In the genomic region with DNA sequence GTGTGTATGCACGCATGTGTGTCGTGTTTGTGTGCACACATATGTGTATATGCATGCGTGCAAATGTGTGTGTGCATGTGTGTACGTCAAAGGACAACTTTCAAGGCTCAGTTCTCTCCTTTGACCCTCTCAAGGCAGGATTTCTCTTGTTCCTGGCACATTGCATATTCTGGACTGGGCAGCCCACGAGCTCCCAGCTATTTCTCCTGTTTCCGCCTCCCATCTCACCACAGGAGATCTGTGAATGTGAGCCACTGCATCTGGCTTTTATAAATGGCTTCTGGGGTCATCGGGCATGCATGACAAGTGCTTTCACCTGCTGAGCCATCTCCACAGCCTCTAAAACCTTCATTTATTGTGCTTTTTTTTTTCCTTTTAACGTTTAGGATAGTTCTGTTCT, we compare ENCODE assay signal across 30 mouse cellular contexts. TPM values are rescaled to one million over a fixed set of nuclear protein-coding genes. Genes with fewer than 3 reads are reported as not detected.
A peak's percentile ranks its signal among the peaks of the same experiment; 100 is the strongest.
DNase-seq lines count a peak whose midpoint lies in the region; ATAC-seq and TF ChIP-seq lines count a peak whose summit lies in the region.
"Had no signal": no experiment of that assay in that cellular context is flagged by ENCODE, and none has a peak within 500 bp of the region (broad histone marks: within the 10 kb centered on the region; RNA-seq: fewer than 3 reads in every experiment).

No protein-coding gene starts in this region.

- ATAC-seq in forebrain, embryonic 14.5 days: no peak
- ATAC-seq in forebrain, embryonic 15.5 days (replicated peaks): no peak
- ATAC-seq in liver, embryonic 11.5 days (replicated peaks; ENCODE audit: low FRiP score): no peak
- ATAC-seq: CD4-positive, CD25-positive, alpha-beta regulatory T cell, adult 4 months; intestine, embryonic 16.5 days had no signal

- no peak overlapping the region for H3K4me2 ChIP-seq in forebrain, embryonic 14.5 days (ENCODE audit: low read length)
- H3K4me2 ChIP-seq in forebrain, embryonic 15.5 days (replicated peaks): no peak overlapping the region
- no peak overlapping the region for H3K4me2 ChIP-seq in liver, embryonic 11.5 days
- H3K4me2 ChIP-seq: embryonic facial prominence, embryonic 15.5 days; forebrain, embryonic 12.5 days; heart, embryonic 12.5 days; liver, embryonic 15.5 days; lung, embryonic 15.5 days; midbrain, embryonic 15.5 days; neural tube, embryonic 13.5 days had no signal

- no peaks in the 10 kb centered on the region for H3K9me3 ChIP-seq in forebrain, embryonic 14.5 days (replicated peaks; ENCODE audit: control insufficient read depth, low read length)
- H3K9me3 ChIP-seq in forebrain, embryonic 15.5 days: no peaks in the 10 kb centered on the region
- no peaks in the 10 kb centered on the region for H3K9me3 ChIP-seq in liver, embryonic 11.5 days (ENCODE audit: control insufficient read depth, low read length)
- H3K9me3 ChIP-seq: embryonic facial prominence, embryonic 10.5 days; embryonic facial prominence, embryonic 15.5 days; forebrain, embryonic 12.5 days; heart, embryonic 12.5 days; liver, embryonic 15.5 days; lung, embryonic 15.5 days; midbrain, embryonic 15.5 days; neural tube, embryonic 13.5 days had no signal

- H3K27ac ChIP-seq in forebrain, embryonic 14.5 days (ENCODE audit: low read depth, low read length): no peak overlapping the region
- H3K27ac ChIP-seq in forebrain, embryonic 15.5 days (replicated peaks): no peak overlapping the region
- H3K27ac ChIP-seq in liver, embryonic 11.5 days (ENCODE audit: low read depth, low read length): no peak overlapping the region
- H3K27ac ChIP-seq: embryonic facial prominence, embryonic 10.5 days; embryonic facial prominence, embryonic 15.5 days; forebrain, embryonic 12.5 days; kidney, postnatal 0 days; liver, embryonic 15.5 days; lung, embryonic 15.5 days; midbrain, embryonic 15.5 days; neural tube, embryonic 13.5 days had no signal

- no peak overlapping the region for H3K9ac ChIP-seq in forebrain, embryonic 14.5 days (ENCODE audit: low read length)
- no peak overlapping the region for H3K9ac ChIP-seq in forebrain, embryonic 15.5 days (replicated peaks)
- H3K9ac ChIP-seq in liver, embryonic 11.5 days (ENCODE audit: low read depth, low read length): no peak overlapping the region
- H3K9ac ChIP-seq: embryonic facial prominence, embryonic 15.5 days; forebrain, embryonic 12.5 days; heart, embryonic 12.5 days; liver, embryonic 15.5 days; lung, embryonic 15.5 days; midbrain, embryonic 15.5 days; neural tube, embryonic 13.5 days had no signal

- TF ChIP-seq POLR2A in brain, embryonic 14.5 days (IDR thresholded peaks at IDR 0.05; ENCODE audit: borderline replicate concordance, extremely low read depth, insufficient read depth, insufficient read length, poor library complexity, severe bottlenecking): no peak

- DNase-seq in forebrain, embryonic 14.5 days (ENCODE audit: low spot score): peak; percentile 18
- peak; percentile 27 for DNase-seq in left cerebral cortex, postnatal 4 days
- DNase-seq in left cerebral cortex, postnatal 14 days (ENCODE audit: low spot score in 2 of 2): no peak
- DNase-seq in brain, embryonic 14.5 days (ENCODE audit: low read depth): peak; percentile 53
- peak; percentile 28 for DNase-seq in embryo, embryonic 11 days
- no peak for DNase-seq in liver, embryonic 11.5 days (ENCODE audit: low spot score)
- DNase-seq: adrenal gland, postnatal 14 days; cerebellum, adult 18-20 months; cerebellum, postnatal 25 days; gastrocnemius, postnatal 14 days; kidney, adult 8-10 months; kidney, postnatal 4 days; liver; right cerebral cortex, postnatal 25 days; spleen, adult 18-20 months; thymus, adult 2 months; thymus, postnatal 36 days had no signal

- H3K4me3 ChIP-seq in forebrain, embryonic 14.5 days (ENCODE audit: low read depth, low read length): no peak overlapping the region
- no peak overlapping the region for H3K4me3 ChIP-seq in forebrain, embryonic 15.5 days
- H3K4me3 ChIP-seq in liver, embryonic 11.5 days (ENCODE audit: low read depth, low read length): no peak overlapping the region
- H3K4me3 ChIP-seq: embryonic facial prominence, embryonic 10.5 days; embryonic facial prominence, embryonic 15.5 days; forebrain, embryonic 12.5 days; heart, embryonic 12.5 days; liver, embryonic 15.5 days; lung, embryonic 15.5 days; midbrain, embryonic 15.5 days; myocyte; neural tube, embryonic 13.5 days had no signal

- H3K27me3 ChIP-seq in forebrain, embryonic 14.5 days (replicated peaks; ENCODE audit: control insufficient read depth, insufficient read depth, low read length): 0 out of 2 replicates have a peak, but pooled peaks cover 7% of the 10 kb centered on the region
- no peaks in the 10 kb centered on the region for H3K27me3 ChIP-seq in forebrain, embryonic 15.5 days
- H3K27me3 ChIP-seq in liver, embryonic 11.5 days (replicated peaks; ENCODE audit: control insufficient read depth, insufficient read depth, low read length): no peaks in the 10 kb centered on the region
- H3K27me3 ChIP-seq: embryonic facial prominence, embryonic 15.5 days; heart, embryonic 12.5 days; liver, embryonic 15.5 days; lung, embryonic 15.5 days; midbrain, embryonic 15.5 days had no signal

- intact Hi-C loops in left cerebral cortex, postnatal 4 days (cut with DNase I): no loop called here
- intact Hi-C loops in left cerebral cortex, postnatal 14 days (cut with DNase I): no loop called here

- no peaks in the 10 kb centered on the region for H3K4me1 ChIP-seq in forebrain, embryonic 14.5 days (ENCODE audit: control insufficient read depth, insufficient read depth, low read length)
- no peaks in the 10 kb centered on the region for H3K4me1 ChIP-seq in forebrain, embryonic 15.5 days
- no peaks in the 10 kb centered on the region for H3K4me1 ChIP-seq in liver, embryonic 11.5 days (replicated peaks; ENCODE audit: control insufficient read depth, insufficient read depth, low read length)
- H3K4me1 ChIP-seq: embryonic facial prominence, embryonic 15.5 days; heart, embryonic 12.5 days; liver, embryonic 15.5 days; lung, embryonic 15.5 days had no signal

- 69% methylated on average over 8 of the region's 8 CpGs for WGBS in forebrain, embryonic 14.5 days
- WGBS in forebrain, embryonic 15.5 days: 63% methylated on average over 8 of the region's 8 CpGs
- WGBS in liver, embryonic 11.5 days: 87% methylated on average over 8 of the region's 8 CpGs

- no peaks in the 10 kb centered on the region for H3K36me3 ChIP-seq in forebrain, embryonic 14.5 days (ENCODE audit: control insufficient read depth, insufficient read depth, low read length)
- no peaks in the 10 kb centered on the region for H3K36me3 ChIP-seq in forebrain, embryonic 15.5 days
- no peaks in the 10 kb centered on the region; the same call in 1 of the 2 replicates for H3K36me3 ChIP-seq in liver, embryonic 11.5 days (ENCODE audit: control insufficient read depth, insufficient read depth, low read length)
- H3K36me3 ChIP-seq: embryonic facial prominence, embryonic 15.5 days; forebrain, embryonic 12.5 days; heart, embryonic 12.5 days; liver, embryonic 15.5 days; lung, embryonic 15.5 days; midbrain, embryonic 15.5 days had no signal

- TF ChIP-seq CTCF in brain, embryonic 14.5 days (IDR thresholded peaks at IDR 0.05; ENCODE audit: borderline replicate concordance, extremely low read depth, insufficient read depth, insufficient read length): no peak

RNA-seq across cellular contexts. Expression of gene Ly75, which starts 36.6 kb away (rescaled TPM):
- polyA plus RNA-seq in forebrain, embryonic 14.5 days (2014; fragmentation: Nextera tagmentation; extraction: Ambion mirVana): 0.41 and 0.78 TPM in 2 replicates
- 0.52 and 0.54 TPM in 2 replicates for polyA plus RNA-seq in forebrain, embryonic 15.5 days (2015; fragmentation: Nextera tagmentation; extraction: Ambion mirVana)
- 1 to 10 TPM; 5.1 to 6.7 TPM for total RNA-seq in left cerebral cortex, postnatal 4 days (2021)
- total RNA-seq in left cerebral cortex, postnatal 14 days (2021): 1 to 10 TPM; 4.4 to 6.0 TPM
- polyA plus RNA-seq in brain, embryonic 14.5 days (2012; rRNA removed): 0.57 and 0.86 TPM in 2 replicates
- polyA plus RNA-seq in liver, embryonic 11.5 days (2014; fragmentation: Nextera tagmentation; extraction: Ambion mirVana): 8.5 and 9.3 TPM in 2 replicates

Comparison
In these comparisons a context has a peak if more than half of its experiments do, and no peak if none do; other contexts are left out.
1. DNase-seq: peak in forebrain, embryonic 14.5 days (single experiment), left cerebral cortex, postnatal 4 days (single experiment), brain, embryonic 14.5 days (single experiment) and embryo, embryonic 11 days (single experiment); none in left cerebral cortex, postnatal 14 days (0 of 2) and liver, embryonic 11.5 days (single experiment).